Mouse (Mus musculus) embryonic facial prominence, embryonic 11.5 days (tissue): ENCODE data around the gene Psap. TPM values are rescaled to one million over a fixed set of nuclear protein-coding genes. Genes with fewer than 3 reads are reported as not detected.

Experiments used
- polyA plus RNA-seq: library from polyadenylated mRNA; unstranded; fragments of >200 nt; fragmentation: Nextera tagmentation; extraction: Ambion mirVana; gene quantifications from 2 replicates; pipeline ENCODE4 v1.2.1, GENCODE M21; 2014

Psap gene
- polyA plus RNA-seq, 1 experiment from 2014 or later, result 64.2 TPM

Other genes starting within 250 kb of the Psap start
- 4.8 and 7.4 TPM in 2 replicates for gene Spock2, start 171.4 kb upstream of the Psap start, polyA plus RNA-seq
- gene Chst3, start 58.4 kb upstream of the Psap start, polyA plus RNA-seq, result 0.86 and 1.4 TPM in 2 replicates
- gene Vsir, start 69.2 kb downstream of the Psap start, polyA plus RNA-seq, result 1.7 and 2.6 TPM in 2 replicates
- 1.2 and 1.3 TPM in 2 replicates for gene Gm17455, start 122.1 kb downstream of the Psap start, polyA plus RNA-seq